Mouse (Mus musculus) liver, embryonic 14.5 days (tissue): ENCODE measurements around the gene Clstn3.

Experiments used
- CTCF ChIP-seq: IDR thresholded peaks from 2 replicates; pipeline ENCODE4 v1.5.1; 2016; ENCODE audit warnings: antibody characterized with exemption, low read depth, control low read depth
- EP300 ChIP-seq: IDR thresholded peaks from 2 replicates; pipeline ENCODE4 v1.6.1; 2016; ENCODE audit warnings: antibody characterized with exemption, low read depth

GRCm38 (mm10) chr6:124447356-124447755 lies 17.2 kb downstream of the Clstn3 start:
- TF ChIP-seq CTCF = no peak
- no peak for TF ChIP-seq EP300
